Mouse (Mus musculus) mouse trophoblast stem cell (cell line): ENCODE measurements around the gene Def8.

Experiments
- in situ Hi-C, 2 experiments: fragments of 300-500 bp; cut with MseI, MboI; formaldehyde crosslinking; loops; 2 replicates in 1 of 2; 3 replicates in 1 of 2; pipeline ENCODE4 v1.15.1; 2025

The Def8 gene

GRCm38 (mm10) chr8:123478456-123479218 lies 55.3 kb downstream of the Def8 start:
- in situ Hi-C loops = no loop called here

GRCm38 (mm10) chr8:123482627-123483026 lies 59.3 kb downstream of the Def8 start:
- in situ Hi-C loops = no loop called here

- in situ Hi-C loops = no loop called here
Observed at GRCm38 (mm10) chr8:123491280-123492075, 68.2 kb downstream of the Def8 start.

GRCm38 (mm10) chr8:123492898-123493297 lies 69.6 kb downstream of the Def8 start:
- in situ Hi-C loops = no loop called here

GRCm38 (mm10) chr8:123497699-123498098 lies 74.4 kb downstream of the Def8 start:
- in situ Hi-C loops = no loop called here

GRCm38 (mm10) chr8:123498963-123499362 lies 75.6 kb downstream of the Def8 start:
- in situ Hi-C loops = no loop called here

- in situ Hi-C loops = no loop called here
Observed at GRCm38 (mm10) chr8:123499556-123499955, 76.2 kb downstream of the Def8 start.

GRCm38 (mm10) chr8:123502192-123502591 lies 78.9 kb downstream of the Def8 start:
- in situ Hi-C loops = no loop called here

- in situ Hi-C loops = no loop called here
Observed at GRCm38 (mm10) chr8:123503801-123504467, 80.6 kb downstream of the Def8 start.

- in situ Hi-C loops = no loop called here
Observed at GRCm38 (mm10) chr8:123504591-123505195, 81.4 kb downstream of the Def8 start.

GRCm38 (mm10) chr8:123505267-123505666 lies 81.9 kb downstream of the Def8 start:
- in situ Hi-C loops = no loop called here

GRCm38 (mm10) chr8:123505695-123506094 lies 82.4 kb downstream of the Def8 start:
- in situ Hi-C loops = no loop called here

GRCm38 (mm10) chr8:123507153-123507552 lies 83.8 kb downstream of the Def8 start:
- in situ Hi-C loops = no loop called here

- in situ Hi-C loops = no loop called here
Observed at GRCm38 (mm10) chr8:123510819-123511218, 87.5 kb downstream of the Def8 start.
